Mouse (Mus musculus): ENCODE data around the gene Paxx. TPM values are rescaled to one million over a fixed set of nuclear protein-coding genes. Genes with fewer than 3 reads are reported as not detected.

The Paxx gene
- polyA plus RNA-seq, 2 experiments: 44.9 to 65.6 TPM

GRCm38 (mm10) chr2:25408908-25409307, 52.0 kb downstream of the Paxx start:
- no peaks in the 10 kb centered on the region for H3K36me3 ChIP-seq (ENCODE audit: control insufficient read depth, insufficient read depth, low read length)
- H3K9me3 ChIP-seq (ENCODE audit: control insufficient read depth, low read length): no peaks in the 10 kb centered on the region
- H3K27ac ChIP-seq (replicated peaks; ENCODE audit: low read depth, low read length): no peak overlapping the region
- DNase-seq (ENCODE audit: low spot score): no peak
- H3K4me1 ChIP-seq (ENCODE audit: control insufficient read depth, insufficient read depth, low read length): no peaks in the 10 kb centered on the region
- no peak for ATAC-seq (ENCODE audit: low FRiP score, low read depth)
- peaks cover 9% of the 10 kb centered on the region; the same call in 1 of the 2 replicates for H3K27me3 ChIP-seq (ENCODE audit: control insufficient read depth, insufficient read depth, low read length)
- no peak overlapping the region for H3K4me2 ChIP-seq (replicated peaks; ENCODE audit: low read depth, low read length, severe bottlenecking)
- H3K9ac ChIP-seq (ENCODE audit: low read depth, low read length, severe bottlenecking): no peak overlapping the region
- WGBS: 81% methylated on average over 10 of the region's 10 CpGs
- no peak for TF ChIP-seq POLR2A (IDR thresholded peaks at IDR 0.05; ENCODE audit: borderline replicate concordance, extremely low read depth, insufficient read depth, insufficient read length)
- H3K4me3 ChIP-seq (replicated peaks; ENCODE audit: low read length): no peak overlapping the region

Small RNA genes within 50 kb of the gene (microRNA-seq; reads per million reads assigned to microRNA genes)
- gene Mir3087: not detected

Other genes with a start within 250 kb of the Paxx start
Only the 30 nearest of the 44 such genes appear.
- 4.9 and 6.0 TPM in 2 replicates for gene Tprn, start 198.5 kb downstream of the Paxx start, polyA plus RNA-seq (2012; rRNA removed)
- gene Tprn, start 198.5 kb downstream of the Paxx start, polyA plus RNA-seq (2014; fragmentation: Nextera tagmentation; extraction: Ambion mirVana): 6.1 and 6.8 TPM in 2 replicates
- 124 and 135 TPM in 2 replicates for gene Ssna1, start 188.7 kb downstream of the Paxx start, polyA plus RNA-seq (2012; rRNA removed)
- 254 and 267 TPM in 2 replicates for gene Ssna1, start 188.7 kb downstream of the Paxx start, polyA plus RNA-seq (2014; fragmentation: Nextera tagmentation; extraction: Ambion mirVana)
- gene Anapc2, start 188.6 kb downstream of the Paxx start, polyA plus RNA-seq (2012; rRNA removed): 121 and 165 TPM in 2 replicates
- gene Anapc2, start 188.6 kb downstream of the Paxx start, polyA plus RNA-seq (2014; fragmentation: Nextera tagmentation; extraction: Ambion mirVana): 117 and 126 TPM in 2 replicates
- gene Tmem210, start 172.9 kb downstream of the Paxx start, polyA plus RNA-seq (2012; rRNA removed): not detected in 2 replicates
- not detected in 2 replicates for gene Tmem210, start 172.9 kb downstream of the Paxx start, polyA plus RNA-seq (2014; fragmentation: Nextera tagmentation; extraction: Ambion mirVana)
- gene Lrrc26, start 171.2 kb downstream of the Paxx start, polyA plus RNA-seq (2012; rRNA removed): 0.09 TPM in 1 of 2 replicates, not detected in the other
- gene Lrrc26, start 171.2 kb downstream of the Paxx start, polyA plus RNA-seq (2014; fragmentation: Nextera tagmentation; extraction: Ambion mirVana): 0.15 TPM in 1 of 2 replicates, not detected in the other
- gene Grin1, start 141.9 kb downstream of the Paxx start, polyA plus RNA-seq (2012; rRNA removed): 0.34 and 0.42 TPM in 2 replicates
- 0.43 and 1.3 TPM in 2 replicates for gene Grin1, start 141.9 kb downstream of the Paxx start, polyA plus RNA-seq (2014; fragmentation: Nextera tagmentation; extraction: Ambion mirVana)
- 34.8 and 35.3 TPM in 2 replicates for gene Man1b1, start 128.8 kb downstream of the Paxx start, polyA plus RNA-seq (2012; rRNA removed)
- 70.2 and 83.5 TPM in 2 replicates for gene Man1b1, start 128.8 kb downstream of the Paxx start, polyA plus RNA-seq (2014; fragmentation: Nextera tagmentation; extraction: Ambion mirVana)
- gene Dpp7, start 104.7 kb downstream of the Paxx start, polyA plus RNA-seq (2012; rRNA removed): 43.6 and 50.6 TPM in 2 replicates
- 24.7 and 25.8 TPM in 2 replicates for gene Dpp7, start 104.7 kb downstream of the Paxx start, polyA plus RNA-seq (2014; fragmentation: Nextera tagmentation; extraction: Ambion mirVana)
- gene Uap1l1, start 95.4 kb downstream of the Paxx start, polyA plus RNA-seq (2012; rRNA removed): 8.2 and 10.7 TPM in 2 replicates
- gene Uap1l1, start 95.4 kb downstream of the Paxx start, polyA plus RNA-seq (2014; fragmentation: Nextera tagmentation; extraction: Ambion mirVana): 15.8 and 17.6 TPM in 2 replicates
- gene Sapcd2, start 88.8 kb downstream of the Paxx start, polyA plus RNA-seq (2012; rRNA removed): 42.5 and 59.7 TPM in 2 replicates
- gene Sapcd2, start 88.8 kb downstream of the Paxx start, polyA plus RNA-seq (2014; fragmentation: Nextera tagmentation; extraction: Ambion mirVana): 33.1 and 35.9 TPM in 2 replicates
- gene Entpd2, start 65.2 kb downstream of the Paxx start, polyA plus RNA-seq (2012; rRNA removed): 3.3 and 3.9 TPM in 2 replicates
- 2.1 and 2.6 TPM in 2 replicates for gene Entpd2, start 65.2 kb downstream of the Paxx start, polyA plus RNA-seq (2014; fragmentation: Nextera tagmentation; extraction: Ambion mirVana)
- 76.2 TPM in 2 replicates for gene Npdc1, start 61.7 kb downstream of the Paxx start, polyA plus RNA-seq (2012; rRNA removed)
- gene Npdc1, start 61.7 kb downstream of the Paxx start, polyA plus RNA-seq (2014; fragmentation: Nextera tagmentation; extraction: Ambion mirVana): 38.9 and 42.9 TPM in 2 replicates
- gene Fut7, start 37.8 kb downstream of the Paxx start, polyA plus RNA-seq (2012; rRNA removed): 0.05 and 0.11 TPM in 2 replicates
- not detected in 2 replicates for gene Fut7, start 37.8 kb downstream of the Paxx start, polyA plus RNA-seq (2014; fragmentation: Nextera tagmentation; extraction: Ambion mirVana)
- gene Abca2, start 32.4 kb downstream of the Paxx start, polyA plus RNA-seq (2012; rRNA removed): 15.3 and 17.4 TPM in 2 replicates
- gene Abca2, start 32.4 kb downstream of the Paxx start, polyA plus RNA-seq (2014; fragmentation: Nextera tagmentation; extraction: Ambion mirVana): 5.9 and 7.4 TPM in 2 replicates
- gene Clic3, start 4.3 kb downstream of the Paxx start, polyA plus RNA-seq (2012; rRNA removed): 7.7 and 10.9 TPM in 2 replicates
- gene Clic3, start 4.3 kb downstream of the Paxx start, polyA plus RNA-seq (2014; fragmentation: Nextera tagmentation; extraction: Ambion mirVana): 13.4 and 22.5 TPM in 2 replicates
- 0.87 and 2.4 TPM in 2 replicates for gene Ptgds, start 9.0 kb upstream of the Paxx start, polyA plus RNA-seq (2012; rRNA removed)
- gene Ptgds, start 9.0 kb upstream of the Paxx start, polyA plus RNA-seq (2014; fragmentation: Nextera tagmentation; extraction: Ambion mirVana): 4.0 and 4.1 TPM in 2 replicates
- not detected in 2 replicates for gene Lcn12, start 32.8 kb upstream of the Paxx start, polyA plus RNA-seq (2012; rRNA removed)
- not detected in 2 replicates for gene Lcn12, start 32.8 kb upstream of the Paxx start, polyA plus RNA-seq (2014; fragmentation: Nextera tagmentation; extraction: Ambion mirVana)
- gene Fbxw5, start 39.7 kb upstream of the Paxx start, polyA plus RNA-seq (2012; rRNA removed): 46.2 and 49.2 TPM in 2 replicates
- 70.0 and 76.9 TPM in 2 replicates for gene Fbxw5, start 39.7 kb upstream of the Paxx start, polyA plus RNA-seq (2014; fragmentation: Nextera tagmentation; extraction: Ambion mirVana)
- gene C8g, start 40.6 kb upstream of the Paxx start, polyA plus RNA-seq (2012; rRNA removed): 4.2 and 5.5 TPM in 2 replicates
- 4.4 and 4.6 TPM in 2 replicates for gene C8g, start 40.6 kb upstream of the Paxx start, polyA plus RNA-seq (2014; fragmentation: Nextera tagmentation; extraction: Ambion mirVana)
- gene Traf2, start 85.8 kb upstream of the Paxx start, polyA plus RNA-seq (2012; rRNA removed): 18.0 and 18.9 TPM in 2 replicates
- gene Traf2, start 85.8 kb upstream of the Paxx start, polyA plus RNA-seq (2014; fragmentation: Nextera tagmentation; extraction: Ambion mirVana): 29.2 and 35.6 TPM in 2 replicates
- 116 and 174 TPM in 2 replicates for gene Edf1, start 96.8 kb upstream of the Paxx start, polyA plus RNA-seq (2012; rRNA removed)
- gene Edf1, start 96.8 kb upstream of the Paxx start, polyA plus RNA-seq (2014; fragmentation: Nextera tagmentation; extraction: Ambion mirVana): 325 and 331 TPM in 2 replicates
- 10.9 and 15.0 TPM in 2 replicates for gene Mamdc4, start 113.8 kb upstream of the Paxx start, polyA plus RNA-seq (2012; rRNA removed)
- gene Mamdc4, start 113.8 kb upstream of the Paxx start, polyA plus RNA-seq (2014; fragmentation: Nextera tagmentation; extraction: Ambion mirVana): 1.4 and 1.8 TPM in 2 replicates
- 137 and 139 TPM in 2 replicates for gene Phpt1, start 114.1 kb upstream of the Paxx start, polyA plus RNA-seq (2012; rRNA removed)
- 167 and 176 TPM in 2 replicates for gene Phpt1, start 114.1 kb upstream of the Paxx start, polyA plus RNA-seq (2014; fragmentation: Nextera tagmentation; extraction: Ambion mirVana)
- gene Ajm1, start 120.7 kb upstream of the Paxx start, polyA plus RNA-seq (2012; rRNA removed): 2.5 and 3.5 TPM in 2 replicates
- gene Ajm1, start 120.7 kb upstream of the Paxx start, polyA plus RNA-seq (2014; fragmentation: Nextera tagmentation; extraction: Ambion mirVana): 0.18 and 0.19 TPM in 2 replicates
- 99.4 and 110 TPM in 2 replicates for gene Rabl6, start 147.4 kb upstream of the Paxx start, polyA plus RNA-seq (2012; rRNA removed)
- 74.8 and 80.7 TPM in 2 replicates for gene Rabl6, start 147.4 kb upstream of the Paxx start, polyA plus RNA-seq (2014; fragmentation: Nextera tagmentation; extraction: Ambion mirVana)
- 0.03 TPM in 2 replicates for gene Ccdc183, start 156.6 kb upstream of the Paxx start, polyA plus RNA-seq (2012; rRNA removed)
- 0.19 and 0.28 TPM in 2 replicates for gene Ccdc183, start 156.6 kb upstream of the Paxx start, polyA plus RNA-seq (2014; fragmentation: Nextera tagmentation; extraction: Ambion mirVana)
- gene Tmem141, start 160.9 kb upstream of the Paxx start, polyA plus RNA-seq (2012; rRNA removed): 25.6 and 26.8 TPM in 2 replicates
- 30.3 and 31.9 TPM in 2 replicates for gene Tmem141, start 160.9 kb upstream of the Paxx start, polyA plus RNA-seq (2014; fragmentation: Nextera tagmentation; extraction: Ambion mirVana)
- gene Fcna, start 166.9 kb upstream of the Paxx start, polyA plus RNA-seq (2012; rRNA removed): 0.92 and 0.98 TPM in 2 replicates
- gene Fcna, start 166.9 kb upstream of the Paxx start, polyA plus RNA-seq (2014; fragmentation: Nextera tagmentation; extraction: Ambion mirVana): 2.0 TPM in 2 replicates
- gene Lcn8, start 192.0 kb upstream of the Paxx start, polyA plus RNA-seq (2012; rRNA removed): 0.13 and 0.29 TPM in 2 replicates
- gene Lcn8, start 192.0 kb upstream of the Paxx start, polyA plus RNA-seq (2014; fragmentation: Nextera tagmentation; extraction: Ambion mirVana): 0.72 TPM in 1 of 2 replicates, not detected in the other
- gene Lcn5, start 196.9 kb upstream of the Paxx start, polyA plus RNA-seq (2012; rRNA removed): 0.26 TPM in 1 of 2 replicates, not detected in the other
- not detected in 2 replicates for gene Lcn5, start 196.9 kb upstream of the Paxx start, polyA plus RNA-seq (2014; fragmentation: Nextera tagmentation; extraction: Ambion mirVana)